Mouse (Mus musculus): Measurements from ENCODE around the gene H13.

DNA sequence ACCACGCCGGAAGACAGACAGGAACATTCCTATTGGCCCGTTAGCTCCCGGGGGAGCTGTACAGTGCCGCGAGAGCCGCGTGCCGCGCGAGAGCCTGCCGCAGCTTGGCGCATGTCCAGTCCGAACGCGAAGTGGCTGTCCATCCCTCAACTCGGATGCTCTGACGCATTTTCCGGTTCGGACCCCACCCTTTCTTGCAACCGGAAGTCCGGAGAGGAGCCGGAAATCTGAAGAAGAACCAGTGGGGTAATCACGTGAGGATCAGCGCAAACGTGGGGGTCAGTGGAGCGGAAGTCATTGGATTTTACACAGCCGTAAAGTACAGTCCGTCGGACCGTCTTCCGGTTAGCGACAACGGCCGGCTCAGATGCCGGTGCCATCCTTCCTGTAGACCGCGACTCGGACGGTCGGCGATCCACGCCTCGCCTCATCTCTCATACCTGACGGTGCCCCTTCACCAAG is 17.6 kb downstream of the H13 start, which contains the start of gene Mcts2:
- TF ChIP-seq POLR2A (IDR thresholded peaks at IDR 0.05; ENCODE audit: borderline replicate concordance, control insufficient read depth, low read depth, low read length) (no peak), CTCF (IDR thresholded peaks at IDR 0.05; ENCODE audit: control insufficient read depth, insufficient read depth, low read length) (no peak)
